Mouse (Mus musculus) spleen, adult 2 months (tissue): ENCODE results near the gene Vdac1.

Source experiments
- CTCF ChIP-seq: fragments of 200-500 bp; IDR thresholded peaks from 2 replicates; pipeline ENCODE4 v1.5.1; 2011; ENCODE audit warnings: mild to moderate bottlenecking, inconsistent platforms; ENCODE audit not compliant: insufficient read depth, insufficient read length, insufficient replicate concordance; ENCODE audit errors: extremely low read depth
- POLR2A ChIP-seq: fragments of 200-500 bp; IDR thresholded peaks from 2 replicates; pipeline ENCODE4 v1.6.1; 2011; ENCODE audit warnings: low read depth, low read length, inconsistent platforms

- no peak for TF ChIP-seq CTCF
- TF ChIP-seq POLR2A: no peak
Measured at GRCm38 (mm10) chr11:52369252-52370134, 8.8 kb downstream of the Vdac1 start.
